Mouse (Mus musculus) c-Kit-positive CD71-positive TER-119-positive erythroid progenitor cells, embryonic 14.5 days (primary cell): ENCODE data around the gene Rack1.
"Not testable (repeated sequence)": the region's sequence is repeated elsewhere in the genome, so short reads cannot be mapped to it uniquely, and the experiment has no call there.

Experiments
- DNase-seq: peaks from one replicate; pipeline ENCODE4 v3.0.0-alpha.2; 2013; ENCODE audit warnings: low spot score

Gene Rack1

GRCm38 (mm10) chr11:48840805-48841204, 40.7 kb downstream of the Rack1 start:
- no peak for DNase-seq

- no peak for DNase-seq
Observed at GRCm38 (mm10) chr11:48841213-48841612, 41.1 kb downstream of the Rack1 start.

- no peak for DNase-seq
Observed at GRCm38 (mm10) chr11:48842378-48842792, 42.3 kb downstream of the Rack1 start.

- no peak for DNase-seq
Observed at GRCm38 (mm10) chr11:48843202-48843601, 43.1 kb downstream of the Rack1 start.

- no peak for DNase-seq
Observed at GRCm38 (mm10) chr11:48844309-48844708, 44.2 kb downstream of the Rack1 start.

- no peak for DNase-seq
Observed at GRCm38 (mm10) chr11:48845244-48845815, 45.2 kb downstream of the Rack1 start.

- not testable (repeated sequence) for DNase-seq
Observed at GRCm38 (mm10) chr11:48846362-48846761, 46.2 kb downstream of the Rack1 start.

- no peak for DNase-seq
Observed at GRCm38 (mm10) chr11:48846881-48847280, 46.7 kb downstream of the Rack1 start.

GRCm38 (mm10) chr11:48850240-48850639, 50.1 kb downstream of the Rack1 start:
- DNase-seq = no peak

GRCm38 (mm10) chr11:48851270-48851995, 51.3 kb downstream of the Rack1 start:
- DNase-seq = no peak

- DNase-seq = no peak
Observed at GRCm38 (mm10) chr11:48852190-48852589, 52.1 kb downstream of the Rack1 start.

- peak; percentile 25 for DNase-seq
Observed at GRCm38 (mm10) chr11:48852624-48853473, 52.7 kb downstream of the Rack1 start.

- peak; percentile 87 for DNase-seq
Observed at GRCm38 (mm10) chr11:48853474-48854180, 53.5 kb downstream of the Rack1 start.
